Mouse (Mus musculus): ENCODE measurements around the gene Ttll9. TPM values are rescaled to one million over a fixed set of nuclear protein-coding genes. Genes with fewer than 3 reads are reported as not detected.

Gene Ttll9
- total and polyA plus RNA-seq, 2 experiments, result 0.11 TPM; not detected in 1

GRCm38 (mm10) chr2:153051095-153051494 is 88.8 kb downstream of the Ttll9 start:
- Histone ChIP-seq H3K4me3 (ENCODE audit: insufficient read depth, low read depth, low read length) (no peak overlapping the region), H3K9ac (ENCODE audit: low read depth, low read length) (no peak overlapping the region), H3K27ac (replicated peaks; ENCODE audit: insufficient read depth, low read depth, low read length) (no peak overlapping the region), H3K4me1 (ENCODE audit: control insufficient read depth, insufficient read depth, low read length) (no peaks in the 10 kb centered on the region), H3K79me2 (ENCODE audit: control insufficient read depth, insufficient read depth, low read length) (no peaks in the 10 kb centered on the region), H3K27me3 (ENCODE audit: control insufficient read depth, insufficient read depth, low read length) (peaks cover 3% of the 10 kb centered on the region), H3K36me3 (ENCODE audit: control insufficient read depth, insufficient read depth, low read length) (no peaks in the 10 kb centered on the region)
- TF ChIP-seq POLR2A (IDR thresholded peaks at IDR 0.05; ENCODE audit: extremely low read depth, insufficient read depth, low read length), result no peak
- TF ChIP-seq CTCF (IDR thresholded peaks at IDR 0.05; ENCODE audit: low read depth, low read length), result no peak
- WGBS, result 71% methylated on average over 6 of the region's 6 CpGs
- DNase-seq (ENCODE audit: extremely low read depth, low read depth, low spot score), result no peak

- WGBS, result 73% methylated on average over 9 of the region's 9 CpGs
- Histone ChIP-seq H3K27ac (replicated peaks; ENCODE audit: insufficient read depth, low read depth, low read length) (no peak overlapping the region), H3K4me1 (ENCODE audit: control insufficient read depth, insufficient read depth, low read length) (no peaks in the 10 kb centered on the region), H3K4me3 (ENCODE audit: insufficient read depth, low read depth, low read length) (no peak overlapping the region), H3K36me3 (ENCODE audit: control insufficient read depth, insufficient read depth, low read length) (no peaks in the 10 kb centered on the region), H3K9ac (ENCODE audit: low read depth, low read length) (no peak overlapping the region), H3K79me2 (ENCODE audit: control insufficient read depth, insufficient read depth, low read length) (no peaks in the 10 kb centered on the region), H3K27me3 (ENCODE audit: control insufficient read depth, insufficient read depth, low read length) (peaks cover 3% of the 10 kb centered on the region)
- no peak for DNase-seq (ENCODE audit: extremely low read depth, low read depth, low spot score)
- TF ChIP-seq CTCF (IDR thresholded peaks at IDR 0.05; ENCODE audit: low read depth, low read length) (no peak), POLR2A (IDR thresholded peaks at IDR 0.05; ENCODE audit: extremely low read depth, insufficient read depth, low read length) (no peak)
Observed at GRCm38 (mm10) chr2:153051537-153051936, 89.3 kb downstream of the Ttll9 start.

- no peak overlapping the region for H3K27ac ChIP-seq (replicated peaks; ENCODE audit: insufficient read depth, low read depth, low read length)
- no peaks in the 10 kb centered on the region for H3K79me2 ChIP-seq (ENCODE audit: control insufficient read depth, insufficient read depth, low read length)
- no peak for DNase-seq (ENCODE audit: extremely low read depth, low read depth, low spot score)
- H3K36me3 ChIP-seq (ENCODE audit: control insufficient read depth, insufficient read depth, low read length), result no peaks in the 10 kb centered on the region
- 9% methylated on average over 30 of the region's 30 CpGs for WGBS
- H3K4me3 ChIP-seq (ENCODE audit: insufficient read depth, low read depth, low read length), result no peak overlapping the region
- peaks cover 3% of the 10 kb centered on the region for H3K27me3 ChIP-seq (ENCODE audit: control insufficient read depth, insufficient read depth, low read length)
- TF ChIP-seq POLR2A (IDR thresholded peaks at IDR 0.05; ENCODE audit: extremely low read depth, insufficient read depth, low read length) (no peak), CTCF (IDR thresholded peaks at IDR 0.05; ENCODE audit: low read depth, low read length) (no peak)
- H3K4me1 ChIP-seq (ENCODE audit: control insufficient read depth, insufficient read depth, low read length), result no peaks in the 10 kb centered on the region
- no peak overlapping the region for H3K9ac ChIP-seq (ENCODE audit: low read depth, low read length)
Observed at GRCm38 (mm10) chr2:153052700-153053351, 90.5 kb downstream of the Ttll9 start.

- H3K4me3 ChIP-seq (ENCODE audit: insufficient read depth, low read depth, low read length), result no peak overlapping the region
- H3K4me1 ChIP-seq (ENCODE audit: control insufficient read depth, insufficient read depth, low read length), result no peaks in the 10 kb centered on the region
- no peaks in the 10 kb centered on the region for H3K36me3 ChIP-seq (ENCODE audit: control insufficient read depth, insufficient read depth, low read length)
- no peak for TF ChIP-seq POLR2A (IDR thresholded peaks at IDR 0.05; ENCODE audit: extremely low read depth, insufficient read depth, low read length)
- TF ChIP-seq CTCF (IDR thresholded peaks at IDR 0.05; ENCODE audit: low read depth, low read length), result no peak
- peaks cover 3% of the 10 kb centered on the region for H3K27me3 ChIP-seq (ENCODE audit: control insufficient read depth, insufficient read depth, low read length)
- 75% methylated on average over 8 of the region's 8 CpGs for WGBS
- H3K79me2 ChIP-seq (ENCODE audit: control insufficient read depth, insufficient read depth, low read length), result no peaks in the 10 kb centered on the region
- DNase-seq (ENCODE audit: extremely low read depth, low read depth, low spot score), result no peak
- H3K27ac ChIP-seq (replicated peaks; ENCODE audit: insufficient read depth, low read depth, low read length), result no peak overlapping the region
- H3K9ac ChIP-seq (ENCODE audit: low read depth, low read length), result no peak overlapping the region
Observed at GRCm38 (mm10) chr2:153053896-153054295, 91.6 kb downstream of the Ttll9 start.

- no peak overlapping the region for H3K27ac ChIP-seq (replicated peaks; ENCODE audit: insufficient read depth, low read depth, low read length)
- no peak overlapping the region for H3K4me3 ChIP-seq (ENCODE audit: insufficient read depth, low read depth, low read length)
- no peak overlapping the region for H3K9ac ChIP-seq (ENCODE audit: low read depth, low read length)
- peaks cover 3% of the 10 kb centered on the region for H3K27me3 ChIP-seq (ENCODE audit: control insufficient read depth, insufficient read depth, low read length)
- WGBS, result 51% methylated on average over 6 of the region's 6 CpGs
- H3K79me2 ChIP-seq (ENCODE audit: control insufficient read depth, insufficient read depth, low read length), result no peaks in the 10 kb centered on the region
- H3K36me3 ChIP-seq (ENCODE audit: control insufficient read depth, insufficient read depth, low read length), result no peaks in the 10 kb centered on the region
- no peaks in the 10 kb centered on the region for H3K4me1 ChIP-seq (ENCODE audit: control insufficient read depth, insufficient read depth, low read length)
- no peak for TF ChIP-seq POLR2A (IDR thresholded peaks at IDR 0.05; ENCODE audit: extremely low read depth, insufficient read depth, low read length)
- TF ChIP-seq CTCF (IDR thresholded peaks at IDR 0.05; ENCODE audit: low read depth, low read length), result no peak
- no peak for DNase-seq (ENCODE audit: extremely low read depth, low read depth, low spot score)
Observed at GRCm38 (mm10) chr2:153055270-153055920, 93.1 kb downstream of the Ttll9 start.

Other genes with a start within 250 kb of the Ttll9 start
- gene Id1, start 226.2 kb upstream of the Ttll9 start, total RNA-seq (2014; rRNA removed), result 16.4 and 33.0 TPM in 2 replicates
- 19.2 and 33.0 TPM in 2 replicates for gene Id1, start 226.2 kb upstream of the Ttll9 start, polyA plus RNA-seq (2012; rRNA removed)
- not detected in 2 replicates for gene Cox4i2, start 208.3 kb upstream of the Ttll9 start, total RNA-seq (2014; rRNA removed)
- 0.22 and 0.31 TPM in 2 replicates for gene Cox4i2, start 208.3 kb upstream of the Ttll9 start, polyA plus RNA-seq (2012; rRNA removed)
- 14.9 and 16.1 TPM in 2 replicates for gene Bcl2l1, start 130.8 kb upstream of the Ttll9 start, total RNA-seq (2014; rRNA removed)
- 30.4 and 33.8 TPM in 2 replicates for gene Bcl2l1, start 130.8 kb upstream of the Ttll9 start, polyA plus RNA-seq (2012; rRNA removed)
- 0.18 and 1.1 TPM in 2 replicates for gene Tpx2, start 114.5 kb upstream of the Ttll9 start, total RNA-seq (2014; rRNA removed)
- 0.04 TPM in 1 of 2 replicates, not detected in the other for gene Tpx2, start 114.5 kb upstream of the Ttll9 start, polyA plus RNA-seq (2012; rRNA removed)
- gene Mylk2, start 51.1 kb upstream of the Ttll9 start, total RNA-seq (2014; rRNA removed), result 0.09 TPM in 1 of 2 replicates, not detected in the other
- not detected in 2 replicates for gene Mylk2, start 51.1 kb upstream of the Ttll9 start, polyA plus RNA-seq (2012; rRNA removed)
- 0.34 TPM in 1 of 2 replicates, not detected in the other for gene Foxs1, start 29.3 kb upstream of the Ttll9 start, total RNA-seq (2014; rRNA removed)
- gene Foxs1, start 29.3 kb upstream of the Ttll9 start, polyA plus RNA-seq (2012; rRNA removed), result 1.1 and 1.6 TPM in 2 replicates
- gene Dusp15, start 10.8 kb upstream of the Ttll9 start, total RNA-seq (2014; rRNA removed), result not detected in 2 replicates
- gene Dusp15, start 10.8 kb upstream of the Ttll9 start, polyA plus RNA-seq (2012; rRNA removed), result not detected in 2 replicates
- gene Pdrg1, start 52.9 kb downstream of the Ttll9 start, total RNA-seq (2014; rRNA removed), result 10.9 and 14.4 TPM in 2 replicates
- 23.7 and 28.3 TPM in 2 replicates for gene Pdrg1, start 52.9 kb downstream of the Ttll9 start, polyA plus RNA-seq (2012; rRNA removed)
- not detected in 2 replicates for gene Xkr7, start 69.4 kb downstream of the Ttll9 start, total RNA-seq (2014; rRNA removed)
- gene Xkr7, start 69.4 kb downstream of the Ttll9 start, polyA plus RNA-seq (2012; rRNA removed), result not detected in 2 replicates
- gene Ccm2l, start 103.5 kb downstream of the Ttll9 start, total RNA-seq (2014; rRNA removed), result 2.3 and 2.5 TPM in 2 replicates
- 3.4 and 5.5 TPM in 2 replicates for gene Ccm2l, start 103.5 kb downstream of the Ttll9 start, polyA plus RNA-seq (2012; rRNA removed)
- gene Hck, start 146.0 kb downstream of the Ttll9 start, total RNA-seq (2014; rRNA removed), result 7.7 and 8.1 TPM in 2 replicates
- 2.8 and 5.7 TPM in 2 replicates for gene Hck, start 146.0 kb downstream of the Ttll9 start, polyA plus RNA-seq (2012; rRNA removed)
- 28.0 and 37.1 TPM in 2 replicates for gene Tm9sf4, start 198.8 kb downstream of the Ttll9 start, total RNA-seq (2014; rRNA removed)
- gene Tm9sf4, start 198.8 kb downstream of the Ttll9 start, polyA plus RNA-seq (2012; rRNA removed), result 38.8 and 45.5 TPM in 2 replicates